Mouse (Mus musculus) neural tube, embryonic 14.5 days (tissue): Measurements from ENCODE around the gene Maml3. TPM values are rescaled to one million over a fixed set of nuclear protein-coding genes. Genes with fewer than 3 reads are reported as not detected.

ENCODE experiments used
- ATAC-seq: fragments of 200-750 bp; cut with Nextera tagmentation; 2 replicates; pipeline ENCODE4 v1.8.0; 2017; ENCODE audit warnings: low read depth, mild to moderate bottlenecking, moderate TSS enrichment, moderate library complexity
- H3K27ac ChIP-seq: fragments of 300-500 bp; sonication (generic); 2 replicates; pipeline ENCODE4 v1.5.1; 2014; ENCODE audit warnings: low read depth, mild to moderate bottlenecking, control low read depth, low read length, moderate library complexity, mixed read lengths
- H3K27me3 ChIP-seq: fragments of 300-500 bp; sonication (generic); 2 replicates; pipeline ENCODE4 v1.6.1; 2014; ENCODE audit warnings: low read length; ENCODE audit not compliant: control insufficient read depth, insufficient read depth
- H3K36me3 ChIP-seq: fragments of 300-500 bp; sonication (generic); 2 replicates; pipeline ENCODE4 v1.6.1; 2014; ENCODE audit warnings: low read length, mixed read lengths; ENCODE audit not compliant: control insufficient read depth, insufficient read depth
- H3K4me1 ChIP-seq: fragments of 300-500 bp; sonication (generic); 2 replicates; pipeline ENCODE4 v1.6.1; 2014; ENCODE audit warnings: low read length; ENCODE audit not compliant: control insufficient read depth, insufficient read depth
- H3K4me2 ChIP-seq: fragments of 300-500 bp; sonication (generic); 2 replicates; pipeline ENCODE4 v1.6.1; 2014; ENCODE audit warnings: mild to moderate bottlenecking, low read depth, low read length, control low read depth
- H3K4me3 ChIP-seq: fragments of 300-500 bp; sonication (generic); 2 replicates; pipeline ENCODE4 v1.5.1; 2014; ENCODE audit warnings: low read depth, low read length, control low read depth, mixed read lengths
- H3K9ac ChIP-seq: fragments of 300-500 bp; sonication (generic); replicated peaks from 2 replicates; pipeline ENCODE4 v1.6.1; 2014; ENCODE audit warnings: low read depth, mild to moderate bottlenecking, control low read depth, low read length, mixed read lengths
- H3K9me3 ChIP-seq: fragments of 300-500 bp; sonication (generic); 2 replicates; pipeline ENCODE4 v1.6.1; 2016; ENCODE audit warnings: low read length; ENCODE audit not compliant: control insufficient read depth
- WGBS: fragments of 180-500 bp; shearing (Covaris S2); extraction: QIAGEN DNeasy Blood & Tissue Kit; methylation state at CpG from one replicate; pipeline ENCODE4 v1.1.7; 2014; 5-methylcytosine and 5-hydroxymethylcytosine counted together
- polyA plus RNA-seq: library from polyadenylated mRNA; unstranded; fragments of >200 nt; fragmentation: Nextera tagmentation; extraction: Ambion mirVana; gene quantifications from 2 replicates; pipeline ENCODE4 v1.2.1, GENCODE M21; 2014

Maml3 gene
- polyA plus RNA-seq, 1 experiment from 2014 or later, result 8.2 TPM

DNA sequence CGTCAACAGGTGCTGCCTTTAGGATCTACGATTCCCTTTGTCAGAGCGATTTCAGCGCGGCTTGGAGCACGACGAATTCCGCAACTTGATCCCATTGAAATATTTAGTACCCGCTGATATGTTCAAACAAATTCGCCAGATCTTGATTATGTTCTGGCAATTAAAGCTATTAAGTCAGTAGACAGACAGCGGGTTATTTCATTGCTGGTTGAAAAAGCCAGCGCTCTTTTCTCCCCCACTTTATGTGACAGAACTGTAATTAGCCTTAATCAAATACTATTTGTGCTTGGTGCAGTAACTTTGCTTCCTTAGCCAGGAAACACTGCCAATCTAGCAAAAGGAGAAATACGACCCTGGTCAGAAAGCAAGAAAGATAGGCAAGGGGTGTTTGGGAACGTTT, 176.7 kb downstream of the Maml3 start:
- Histone ChIP-seq H3K27me3 (no peaks in the 10 kb centered on the region), H3K36me3 (no peaks in the 10 kb centered on the region), H3K9ac (no peak overlapping the region), H3K4me3 (no peak overlapping the region), H3K9me3 (no peaks in the 10 kb centered on the region), H3K27ac (no peak overlapping the region), H3K4me2 (peak overlapping the region; percentile 19), H3K4me1 (peaks cover 9% of the 10 kb centered on the region; the same call in 1 of the 2 replicates)
- ATAC-seq, result no peak
- whole genome bisulfite sequencing, result 38% methylated on average over 14 of the region's 14 CpGs

DNA sequence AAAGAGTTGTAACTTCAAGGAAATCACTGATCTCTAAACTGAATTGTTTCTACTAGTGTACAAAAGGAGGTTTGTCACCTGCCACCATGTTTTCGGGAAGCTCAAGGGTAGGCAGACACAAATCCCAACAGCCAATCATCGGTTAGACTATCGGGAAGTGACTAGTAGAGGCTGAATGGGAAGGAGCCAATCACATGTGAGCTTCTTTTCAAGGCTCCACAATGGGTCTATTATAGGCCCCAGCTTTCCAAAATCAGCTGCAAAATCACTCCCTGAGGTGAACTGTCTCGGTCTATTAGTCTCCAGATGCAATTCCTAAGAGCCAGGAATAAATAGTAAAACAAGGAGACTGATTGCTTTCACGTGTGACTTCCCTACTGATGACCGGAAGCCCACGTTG, 177.3 kb downstream of the Maml3 start:
- no peaks in the 10 kb centered on the region for H3K27me3 ChIP-seq
- peaks cover 9% of the 10 kb centered on the region; the same call in 1 of the 2 replicates for H3K4me1 ChIP-seq
- no peak overlapping the region for H3K27ac ChIP-seq
- H3K9me3 ChIP-seq, result no peaks in the 10 kb centered on the region
- peak overlapping the region; percentile 19 for H3K4me2 ChIP-seq
- peak; percentile 65 for ATAC-seq
- H3K36me3 ChIP-seq, result no peaks in the 10 kb centered on the region
- 34% methylated on average over 7 of the region's 7 CpGs for WGBS
- no peak overlapping the region for H3K9ac ChIP-seq
- no peak overlapping the region for H3K4me3 ChIP-seq

DNA sequence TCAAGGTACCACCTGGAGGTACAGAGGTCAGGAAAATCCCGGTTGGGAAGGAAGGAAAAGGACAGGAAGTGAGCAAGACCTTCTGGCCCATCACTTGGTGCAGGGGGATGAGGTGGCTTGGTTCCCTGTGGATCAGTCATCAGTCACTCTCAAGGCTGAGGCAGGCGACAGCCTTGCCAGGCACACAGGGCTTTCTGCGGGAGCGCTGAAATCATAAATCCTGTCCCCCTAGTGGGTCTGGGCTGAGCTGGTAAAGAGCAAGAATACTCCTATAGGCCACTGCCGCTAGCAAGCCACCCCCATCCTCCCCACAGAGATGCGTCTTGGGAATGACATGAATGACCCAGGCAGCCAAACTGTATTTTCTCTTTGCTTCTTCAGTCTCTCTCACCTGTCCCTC, 177.8 kb downstream of the Maml3 start:
- ATAC-seq, result peak; percentile 13; the same call in 1 of the 2 replicates
- H3K9ac ChIP-seq, result no peak overlapping the region
- peaks cover 9% of the 10 kb centered on the region; the same call in 1 of the 2 replicates for H3K4me1 ChIP-seq
- 21% methylated on average over 6 of the region's 6 CpGs for WGBS
- H3K36me3 ChIP-seq, result no peaks in the 10 kb centered on the region
- no peak overlapping the region for H3K4me2 ChIP-seq
- H3K27me3 ChIP-seq, result no peaks in the 10 kb centered on the region
- H3K27ac ChIP-seq, result no peak overlapping the region
- no peak overlapping the region for H3K4me3 ChIP-seq
- no peaks in the 10 kb centered on the region for H3K9me3 ChIP-seq

DNA sequence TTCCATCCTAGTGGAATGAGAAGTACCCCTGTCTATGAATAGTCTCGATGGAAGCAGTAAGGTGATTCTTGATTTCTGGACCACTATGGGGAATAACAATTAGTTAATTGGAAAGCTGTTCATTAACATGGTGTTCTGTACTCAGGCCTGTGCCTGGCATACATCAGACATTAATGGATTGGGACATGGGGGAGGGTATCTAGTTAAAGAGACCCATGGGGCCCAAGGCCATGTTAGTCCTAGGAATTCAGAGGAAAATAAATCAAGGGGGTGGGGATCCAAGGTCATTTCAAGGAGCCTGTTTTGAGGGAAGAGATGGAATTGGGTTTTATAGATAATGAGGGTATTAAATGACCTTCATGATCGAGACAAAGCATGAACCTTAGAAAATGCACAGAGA, 179.1 kb downstream of the Maml3 start:
- WGBS, result 52% methylated on average over 2 of the region's 2 CpGs
- Histone ChIP-seq H3K36me3 (no peaks in the 10 kb centered on the region), H3K4me2 (no peak overlapping the region), H3K9me3 (no peaks in the 10 kb centered on the region), H3K9ac (no peak overlapping the region), H3K4me1 (peaks cover 9% of the 10 kb centered on the region; the same call in 1 of the 2 replicates), H3K27me3 (no peaks in the 10 kb centered on the region), H3K4me3 (no peak overlapping the region), H3K27ac (no peak overlapping the region)
- ATAC-seq, result no peak

DNA sequence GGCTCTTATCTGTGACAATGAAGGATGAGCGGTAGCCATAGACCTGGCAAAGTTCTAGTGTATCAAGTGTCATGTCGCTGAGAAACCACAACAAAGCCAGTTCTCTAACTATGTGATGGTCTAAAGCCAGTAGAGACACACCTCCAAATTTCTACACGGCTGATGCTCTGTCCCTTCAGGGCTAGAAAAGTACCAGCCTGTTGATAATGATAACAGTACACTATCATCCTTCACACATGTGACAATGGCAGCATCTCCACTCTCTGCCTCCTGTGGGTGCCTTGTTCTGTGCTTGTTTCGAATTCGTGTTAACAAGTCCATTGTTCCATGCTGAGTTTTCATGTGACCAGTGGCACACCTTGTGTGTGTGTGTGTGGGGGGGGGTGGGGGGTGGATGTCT, 180.2 kb downstream of the Maml3 start:
- Histone ChIP-seq H3K4me2 (no peak overlapping the region), H3K9ac (no peak overlapping the region), H3K4me3 (no peak overlapping the region), H3K36me3 (no peaks in the 10 kb centered on the region), H3K27ac (no peak overlapping the region), H3K27me3 (no peaks in the 10 kb centered on the region), H3K9me3 (no peaks in the 10 kb centered on the region), H3K4me1 (peaks cover 9% of the 10 kb centered on the region; the same call in 1 of the 2 replicates)
- ATAC-seq, result no peak
- 87% methylated on average over 5 of the region's 5 CpGs for WGBS

DNA sequence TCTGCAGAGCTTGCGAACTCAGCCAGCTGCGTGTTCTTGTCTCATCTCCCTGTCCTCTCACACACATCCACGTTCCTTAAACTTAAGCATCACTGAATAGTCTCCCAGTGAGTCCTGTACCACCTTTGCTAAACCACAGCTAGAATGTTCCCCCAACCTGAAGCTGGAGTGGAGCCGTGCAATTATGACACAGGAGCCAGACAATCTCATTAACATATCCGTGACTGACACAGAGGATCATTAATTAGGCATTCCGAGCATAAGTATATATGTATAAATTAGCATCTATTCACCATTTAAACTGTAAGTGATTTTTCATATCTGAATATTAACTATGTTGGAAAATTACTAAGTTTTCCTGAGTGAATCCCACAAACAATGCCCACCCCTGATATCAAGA, 181.1 kb downstream of the Maml3 start:
- H3K27ac ChIP-seq, result no peak overlapping the region
- H3K27me3 ChIP-seq, result no peaks in the 10 kb centered on the region
- H3K9me3 ChIP-seq, result no peaks in the 10 kb centered on the region
- H3K36me3 ChIP-seq, result no peaks in the 10 kb centered on the region
- ATAC-seq, result no peak
- H3K9ac ChIP-seq, result no peak overlapping the region
- no peak overlapping the region for H3K4me3 ChIP-seq
- H3K4me1 ChIP-seq, result peaks cover 9% of the 10 kb centered on the region; the same call in 1 of the 2 replicates
- 62% methylated on average over 6 of the region's 6 CpGs for WGBS
- no peak overlapping the region for H3K4me2 ChIP-seq

DNA sequence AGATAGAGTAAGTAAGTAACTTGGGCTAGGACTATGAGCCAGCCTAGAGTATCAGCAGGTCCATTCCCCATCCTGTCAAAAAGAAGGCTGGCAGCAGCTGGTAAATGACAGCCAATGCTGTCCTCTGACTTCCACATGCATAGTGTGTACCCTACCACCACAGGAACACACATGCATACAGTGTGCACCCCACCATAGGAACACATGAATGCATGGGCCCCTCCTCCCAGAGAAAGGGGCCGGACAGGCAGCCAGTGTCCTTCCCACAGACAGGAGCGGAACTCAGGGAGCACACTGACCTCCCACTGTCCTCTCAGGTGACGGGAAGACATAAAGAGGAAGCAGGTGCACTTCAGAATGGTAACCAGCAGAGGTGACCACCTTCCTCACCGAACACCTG, 188.0 kb downstream of the Maml3 start:
- Histone ChIP-seq H3K27ac (no peak overlapping the region), H3K9me3 (no peaks in the 10 kb centered on the region), H3K4me3 (no peak overlapping the region), H3K27me3 (no peaks in the 10 kb centered on the region), H3K9ac (no peak overlapping the region), H3K4me1 (0 out of 2 replicates have a peak, but pooled peaks cover 13% of the 10 kb centered on the region), H3K4me2 (no peak overlapping the region), H3K36me3 (no peaks in the 10 kb centered on the region)
- ATAC-seq, result no peak
- 82% methylated on average over 4 of the region's 4 CpGs for WGBS

DNA sequence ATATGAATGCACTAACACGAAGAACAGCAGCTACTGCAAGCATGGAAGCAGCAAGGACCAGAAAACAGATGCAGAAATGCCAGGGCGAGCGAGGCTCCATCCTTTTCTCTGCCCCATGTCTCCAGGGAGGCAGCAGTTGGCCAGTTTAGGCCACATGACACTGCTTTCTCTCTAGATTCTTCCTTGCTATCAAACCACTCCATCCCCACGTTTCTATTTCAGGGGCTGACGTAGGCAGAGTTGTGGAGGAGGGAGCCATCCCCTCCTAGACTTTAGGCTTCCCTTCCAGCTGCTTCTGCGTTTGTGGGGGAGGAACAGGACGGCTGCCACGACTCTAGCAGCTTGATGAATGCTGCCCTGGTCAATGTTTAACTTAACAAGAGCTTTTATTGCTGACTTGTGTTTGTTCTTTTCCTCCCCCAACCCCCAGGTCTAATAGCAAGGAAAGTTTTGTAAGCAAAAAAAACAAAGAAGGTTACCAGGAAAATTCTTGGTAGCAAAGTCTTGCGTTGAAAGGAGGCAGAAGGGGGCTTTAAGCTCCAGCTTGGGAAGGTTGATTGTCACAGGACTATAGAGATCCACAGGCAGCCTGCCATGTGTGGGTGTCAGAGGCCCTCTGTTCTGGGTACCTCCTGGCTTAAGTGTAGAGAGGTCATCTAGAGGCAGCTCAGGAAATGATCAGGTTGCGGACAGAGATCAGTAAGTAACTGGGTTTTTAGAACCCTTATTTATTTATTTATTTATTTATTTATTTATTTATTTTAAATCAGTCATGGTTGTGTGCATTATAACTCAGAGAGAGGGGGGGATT, 188.6 kb downstream of the Maml3 start:
- H3K9ac ChIP-seq, result 0 out of 2 replicates have a peak overlapping the region, but pooled peaks have one; percentile 2
- ATAC-seq, result peak; percentile 56; the same call in 1 of the 2 replicates
- H3K4me1 ChIP-seq, result 0 out of 2 replicates have a peak, but pooled peaks cover 13% of the 10 kb centered on the region
- H3K27me3 ChIP-seq, result no peaks in the 10 kb centered on the region
- peak overlapping the region; percentile 35; the same call in 1 of the 2 replicates for H3K27ac ChIP-seq
- no peak overlapping the region for H3K4me2 ChIP-seq
- no peaks in the 10 kb centered on the region for H3K9me3 ChIP-seq
- H3K36me3 ChIP-seq, result no peaks in the 10 kb centered on the region
- 19% methylated on average over 10 of the region's 10 CpGs for WGBS
- H3K4me3 ChIP-seq, result no peak overlapping the region

DNA sequence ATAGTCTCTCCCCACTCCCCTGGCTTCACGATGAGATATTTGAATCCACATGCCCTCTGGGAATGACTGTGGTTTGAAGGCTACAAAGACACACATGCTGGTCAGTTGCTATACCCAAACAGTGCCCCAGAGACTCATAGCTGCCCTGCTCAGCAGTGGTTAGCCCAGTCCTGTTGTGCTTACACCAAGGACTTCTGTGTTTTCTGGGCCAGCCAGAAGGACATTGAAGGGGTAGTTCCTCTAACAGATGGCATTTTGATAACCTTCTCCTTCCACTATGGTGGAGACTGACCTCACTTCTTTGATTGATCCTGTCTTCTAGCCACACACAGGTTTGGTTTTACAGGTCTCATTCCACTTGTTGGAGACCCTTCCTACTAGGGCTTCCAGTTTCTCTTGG, 189.5 kb downstream of the Maml3 start:
- Histone ChIP-seq H3K27ac (no peak overlapping the region), H3K4me1 (0 out of 2 replicates have a peak, but pooled peaks cover 13% of the 10 kb centered on the region), H3K27me3 (no peaks in the 10 kb centered on the region), H3K4me3 (no peak overlapping the region), H3K9ac (no peak overlapping the region), H3K9me3 (no peaks in the 10 kb centered on the region), H3K4me2 (no peak overlapping the region), H3K36me3 (no peaks in the 10 kb centered on the region)
- WGBS, result 67% methylated on average over 1 of the region's 1 CpGs
- no peak for ATAC-seq
